Mouse (Mus musculus) kidney, postnatal 0 days (tissue): Measurements from ENCODE around the gene Sema6b. TPM values are rescaled to one million over a fixed set of nuclear protein-coding genes. Genes with fewer than 3 reads are reported as not detected.
A peak's percentile ranks its signal among the peaks of the same experiment; 100 is the strongest.
"Not testable (repeated sequence)": the region's sequence is repeated elsewhere in the genome, so short reads cannot be mapped to it uniquely, and the experiment has no call there.

Experiments used
- ATAC-seq: fragments of 200-750 bp; cut with Nextera tagmentation; replicated peaks from 2 replicates; pipeline ENCODE4 v1.8.0; 2017; ENCODE audit warnings: low read depth, moderate number of reproducible peaks, moderate TSS enrichment, moderate library complexity; ENCODE audit not compliant: low FRiP score
- DNase-seq: peaks from one replicate; pipeline ENCODE4 v3.0.0-alpha.2; 2016; ENCODE audit warnings: low spot score
- H3K27ac ChIP-seq: fragments of 300-500 bp; sonication (generic); 2 replicates; pipeline ENCODE4 v1.5.1; 2014; ENCODE audit warnings: mild to moderate bottlenecking
- H3K27me3 ChIP-seq: fragments of 300-500 bp; sonication (generic); 2 replicates; pipeline ENCODE4 v1.6.1; 2014; ENCODE audit warnings: low read length, mixed read lengths; ENCODE audit not compliant: insufficient read depth
- H3K36me3 ChIP-seq: fragments of 300-500 bp; sonication (generic); 2 replicates; pipeline ENCODE4 v1.6.1; 2014; ENCODE audit warnings: low read length, mixed read lengths; ENCODE audit not compliant: insufficient read depth
- H3K4me1 ChIP-seq: fragments of 300-500 bp; sonication (generic); replicated peaks from 2 replicates; pipeline ENCODE4 v1.6.1; 2014; ENCODE audit warnings: antibody characterized with exemption, low read length, mixed read lengths; ENCODE audit not compliant: insufficient read depth
- H3K4me2 ChIP-seq: fragments of 300-500 bp; sonication (generic); 2 replicates; pipeline ENCODE4 v1.6.1; 2014; ENCODE audit warnings: mild to moderate bottlenecking, low read length, moderate library complexity, mixed read lengths
- H3K4me3 ChIP-seq: fragments of 300-500 bp; sonication (generic); replicated peaks from 2 replicates; pipeline ENCODE4 v1.5.1; 2014; ENCODE audit warnings: low read depth, low read length
- H3K9ac ChIP-seq: fragments of 300-500 bp; sonication (generic); 2 replicates; pipeline ENCODE4 v1.6.1; 2014; ENCODE audit warnings: low read depth, low read length
- H3K9me3 ChIP-seq: fragments of 300-500 bp; sonication (generic); replicated peaks from 2 replicates; pipeline ENCODE4 v1.6.1; 2016; ENCODE audit warnings: low read length, inconsistent platforms, mixed read lengths
- CTCF ChIP-seq: IDR thresholded peaks from 2 replicates; pipeline ENCODE4 v1.5.1; 2016; ENCODE audit warnings: antibody characterized with exemption, low read depth, mild to moderate bottlenecking, moderate library complexity
- WGBS: fragments of 180-500 bp; shearing (Covaris S2); extraction: QIAGEN DNeasy Blood & Tissue Kit; methylation state at CpG from one replicate; pipeline ENCODE4 v1.1.7; 2014; 5-methylcytosine and 5-hydroxymethylcytosine counted together
- polyA plus RNA-seq: library from polyadenylated mRNA; unstranded; fragments of >200 nt; fragmentation: Nextera tagmentation; extraction: Ambion mirVana; gene quantifications from 2 replicates; pipeline ENCODE4 v1.2.1, GENCODE M21; 2015

The Sema6b gene
- polyA plus RNA-seq, 1 experiment from 2014 or later = 1.2 TPM

GRCm38 (mm10) chr17:56092312-56092711, 47.8 kb downstream of the Sema6b start:
- no peak for TF ChIP-seq CTCF
- H3K4me1 ChIP-seq = no peaks in the 10 kb centered on the region
- no peaks in the 10 kb centered on the region for H3K27me3 ChIP-seq
- H3K4me3 ChIP-seq = no peak overlapping the region
- no peak for DNase-seq
- H3K27ac ChIP-seq = no peak overlapping the region
- H3K36me3 ChIP-seq = peaks cover 32% of the 10 kb centered on the region
- H3K9me3 ChIP-seq = no peaks in the 10 kb centered on the region
- WGBS = 88% methylated on average over 1 of the region's 1 CpGs
- no peak overlapping the region for H3K9ac ChIP-seq
- no peak for ATAC-seq
- H3K4me2 ChIP-seq = no peak overlapping the region

GRCm38 (mm10) chr17:56080781-56081585, 59.2 kb downstream of the Sema6b start:
- TF ChIP-seq CTCF = no peak
- no peaks in the 10 kb centered on the region for H3K27me3 ChIP-seq
- no peaks in the 10 kb centered on the region for H3K9me3 ChIP-seq
- peak overlapping the region; percentile 87 for H3K9ac ChIP-seq
- H3K4me1 ChIP-seq = peaks cover 12% of the 10 kb centered on the region
- peaks cover 4% of the 10 kb centered on the region; the same call in 1 of the 2 replicates for H3K36me3 ChIP-seq
- peak; percentile 95 for DNase-seq
- WGBS = 7% methylated on average over 8 of the region's 8 CpGs
- ATAC-seq = no peak; the same call in 1 of the 2 replicates
- H3K4me2 ChIP-seq = peak overlapping the region; percentile 88
- no peak overlapping the region for H3K27ac ChIP-seq
- peak overlapping the region; percentile 84 for H3K4me3 ChIP-seq

GRCm38 (mm10) chr17:56079921-56080320, 60.2 kb downstream of the Sema6b start:
- WGBS = 1% methylated on average over 11 of the region's 11 CpGs
- Histone ChIP-seq H3K27me3 (no peaks in the 10 kb centered on the region), H3K4me3 (peak overlapping the region; percentile 84), H3K27ac (peak overlapping the region; percentile 44; the same call in 1 of the 2 replicates), H3K9me3 (no peaks in the 10 kb centered on the region), H3K9ac (peak overlapping the region; percentile 87), H3K4me2 (peak overlapping the region; percentile 88), H3K4me1 (peaks cover 12% of the 10 kb centered on the region), H3K36me3 (peaks cover 4% of the 10 kb centered on the region; the same call in 1 of the 2 replicates)
- DNase-seq (peak; percentile 2), ATAC-seq (no peak)
- TF ChIP-seq CTCF = no peak

GRCm38 (mm10) chr17:56078880-56079795, 61.0 kb downstream of the Sema6b start, which contains the start of gene Hdgfl2:
Hdgfl2 (plus strand) TSS chr17:56079634.
- H3K27me3 ChIP-seq = no peaks in the 10 kb centered on the region
- H3K4me1 ChIP-seq = peaks cover 12% of the 10 kb centered on the region
- H3K27ac ChIP-seq = peak within 1 kb of the TSS; percentile 44; the same call in 1 of the 2 replicates
- ATAC-seq (peak; percentile 94), DNase-seq (peak; percentile 100)
- peak within 1 kb of the TSS; percentile 84 for H3K4me3 ChIP-seq
- H3K9ac ChIP-seq = peak within 1 kb of the TSS; percentile 87
- no peak for TF ChIP-seq CTCF
- WGBS = under 1% methylated on average over 60 of the region's 61 CpGs
- no peaks in the 10 kb centered on the region for H3K9me3 ChIP-seq
- H3K36me3 ChIP-seq = peaks cover 4% of the 10 kb centered on the region; the same call in 1 of the 2 replicates
- peak within 1 kb of the TSS; percentile 88 for H3K4me2 ChIP-seq

- 63% methylated on average over 9 of the region's 9 CpGs for WGBS
- peaks cover 17% of the 10 kb centered on the region for H3K4me1 ChIP-seq
- H3K4me2 ChIP-seq = peak overlapping the region; percentile 36
- not testable (repeated sequence) for DNase-seq, H3K36me3 ChIP-seq, H3K27me3 ChIP-seq, H3K27ac ChIP-seq, ATAC-seq, H3K9me3 ChIP-seq, H3K9ac ChIP-seq
- peak overlapping the region; percentile 16; the same call in 1 of the 2 replicates for H3K4me3 ChIP-seq
Observed at GRCm38 (mm10) chr17:56078361-56078760, 61.8 kb downstream of the Sema6b start.

GRCm38 (mm10) chr17:56077523-56077922, 62.6 kb downstream of the Sema6b start:
- Histone ChIP-seq H3K4me1 (peaks cover 17% of the 10 kb centered on the region), H3K4me2 (no peak overlapping the region), H3K9me3 (no peaks in the 10 kb centered on the region), H3K27ac (no peak overlapping the region), H3K9ac (no peak overlapping the region), H3K4me3 (no peak overlapping the region), H3K36me3 (0 out of 2 replicates have a peak, but pooled peaks cover 6% of the 10 kb centered on the region), H3K27me3 (no peaks in the 10 kb centered on the region)
- DNase-seq (no peak), ATAC-seq (no peak)
- whole genome bisulfite sequencing = 92% methylated on average over 5 of the region's 5 CpGs
- TF ChIP-seq CTCF = no peak
